Mouse (Mus musculus) thymus, adult 2 months (tissue): ENCODE measurements around the gene Raly.

Source experiments
- CTCF ChIP-seq: fragments of 200-500 bp; IDR thresholded peaks from 2 replicates; pipeline ENCODE4 v1.5.1; 2012; ENCODE audit warnings: mild to moderate bottlenecking, control low read depth, low read length, moderate library complexity, borderline replicate concordance; ENCODE audit not compliant: control insufficient read depth, poor library complexity, insufficient read depth; ENCODE audit errors: extremely low read depth
- POLR2A ChIP-seq: fragments of 200-500 bp; IDR thresholded peaks from 2 replicates; pipeline ENCODE4 v1.6.1; 2012; ENCODE audit warnings: mild to moderate bottlenecking, low read length, control low read depth, moderate library complexity; ENCODE audit not compliant: control insufficient read depth, poor library complexity, insufficient read depth; ENCODE audit errors: extremely low read depth

- TF ChIP-seq POLR2A, result no peak
- TF ChIP-seq CTCF, result no peak
Measured at GRCm38 (mm10) chr2:154749046-154750036, 41.6 kb upstream of the Raly start.
